Mouse (Mus musculus) cortical plate, adult 2 months (tissue): Measurements from ENCODE around the gene Ranbp17.

ENCODE experiments used
- CTCF ChIP-seq: fragments of 200-500 bp; IDR thresholded peaks from 2 replicates; pipeline ENCODE4 v1.5.1; 2011; ENCODE audit warnings: mild to moderate bottlenecking, control low read depth, low read length; ENCODE audit not compliant: insufficient read depth; ENCODE audit errors: extremely low read depth
- POLR2A ChIP-seq: fragments of 200-500 bp; IDR thresholded peaks from 2 replicates; pipeline ENCODE4 v1.6.1; 2011; ENCODE audit warnings: mild to moderate bottlenecking, low read length, control low read depth; ENCODE audit not compliant: insufficient read depth; ENCODE audit errors: extremely low read depth

GRCm38 (mm10) chr11:33203383-33204328, 309.9 kb downstream of the Ranbp17 start, which contains the start of gene Tlx3:
- TF ChIP-seq CTCF (no peak), POLR2A (no peak)
